Mouse (Mus musculus) midbrain, postnatal 0 days (tissue): ENCODE data around the gene Pwp2. TPM values are rescaled to one million over a fixed set of nuclear protein-coding genes. Genes with fewer than 3 reads are reported as not detected.

Source experiments
- ATAC-seq: fragments of 200-750 bp; cut with Nextera tagmentation; 2 replicates; pipeline ENCODE4 v1.8.0; 2017; ENCODE audit warnings: moderate number of reproducible peaks, mild to moderate bottlenecking, moderate TSS enrichment, moderate library complexity; ENCODE audit not compliant: low FRiP score
- DNase-seq: peaks from one replicate; pipeline ENCODE4 v3.0.0-alpha.2; 2015; ENCODE audit warnings: low spot score
- H3K27ac ChIP-seq: fragments of 300-500 bp; sonication (generic); 2 replicates; pipeline ENCODE4 v1.5.1; 2014; ENCODE audit warnings: low read depth, mild to moderate bottlenecking, low read length, mixed read lengths
- H3K27me3 ChIP-seq: fragments of 300-500 bp; sonication (generic); 2 replicates; pipeline ENCODE4 v1.6.1; 2014; ENCODE audit warnings: low read length, control low read depth, mixed read lengths; ENCODE audit not compliant: insufficient read depth
- H3K36me3 ChIP-seq: fragments of 300-500 bp; sonication (generic); 2 replicates; pipeline ENCODE4 v1.6.1; 2014; ENCODE audit warnings: low read length, control low read depth, mixed read lengths; ENCODE audit not compliant: insufficient read depth
- H3K4me1 ChIP-seq: fragments of 300-500 bp; sonication (generic); 2 replicates; pipeline ENCODE4 v1.6.1; 2014; ENCODE audit warnings: mild to moderate bottlenecking, control low read depth, antibody characterized with exemption, low read length, mixed read lengths; ENCODE audit not compliant: insufficient read depth
- H3K4me2 ChIP-seq: fragments of 300-500 bp; sonication (generic); 2 replicates; pipeline ENCODE4 v1.6.1; 2014; ENCODE audit warnings: low read depth, mild to moderate bottlenecking, low read length, mixed read lengths; ENCODE audit not compliant: poor library complexity, severe bottlenecking
- H3K4me3 ChIP-seq: fragments of 300-500 bp; sonication (generic); 2 replicates; pipeline ENCODE4 v1.5.1; 2014; ENCODE audit warnings: low read depth, mild to moderate bottlenecking, low read length, moderate library complexity
- H3K9ac ChIP-seq: fragments of 300-500 bp; sonication (generic); replicated peaks from 2 replicates; pipeline ENCODE4 v1.6.1; 2014; ENCODE audit warnings: mild to moderate bottlenecking, low read length, moderate library complexity, mixed read lengths; ENCODE audit not compliant: poor library complexity, severe bottlenecking
- H3K9me3 ChIP-seq: fragments of 300-500 bp; sonication (generic); 2 replicates; pipeline ENCODE4 v1.6.1; 2016; ENCODE audit warnings: low read length, control low read depth
- CTCF ChIP-seq: IDR thresholded peaks from 2 replicates; pipeline ENCODE4 v1.5.1; 2016; ENCODE audit warnings: antibody characterized with exemption, mild to moderate bottlenecking
- WGBS: fragments of 180-500 bp; shearing (Covaris S2); extraction: QIAGEN DNeasy Blood & Tissue Kit; methylation state at CpG from one replicate; pipeline ENCODE4 v1.1.7; 2014; 5-methylcytosine and 5-hydroxymethylcytosine counted together
- polyA plus RNA-seq: library from polyadenylated mRNA; unstranded; fragments of >200 nt; fragmentation: Nextera tagmentation; extraction: Ambion mirVana; gene quantifications from 2 replicates; pipeline ENCODE4 v1.2.1, GENCODE M21; 2015
- total RNA-seq: library from RNA; depleted of rRNA; stranded (reverse); fragments of >200 nt; gene quantifications from 2 replicates; pipeline ENCODE4 v1.2.3, GENCODE M21; 2014

The Pwp2 gene
- total and polyA plus RNA-seq, 2 experiments from 2014 or later, result 13.4 to 24.5 TPM

- ATAC-seq, result no peak
- Histone ChIP-seq H3K27me3 (no peaks in the 10 kb centered on the region), H3K4me2 (no peak overlapping the region), H3K4me1 (no peaks in the 10 kb centered on the region), H3K36me3 (no peaks in the 10 kb centered on the region), H3K27ac (no peak overlapping the region), H3K9me3 (no peaks in the 10 kb centered on the region), H3K9ac (no peak overlapping the region), H3K4me3 (no peak overlapping the region)
- TF ChIP-seq CTCF, result no peak
- 62% methylated on average over 10 of the region's 10 CpGs for WGBS
- no peak for DNase-seq
Observed at GRCm38 (mm10) chr10:78148834-78149766, 35.8 kb downstream of the Pwp2 start.

GRCm38 (mm10) chr10:78147908-78148441 is 37.0 kb downstream of the Pwp2 start:
- TF ChIP-seq CTCF, result no peak
- ATAC-seq, result no peak

GRCm38 (mm10) chr10:78143727-78144505 is 41.0 kb downstream of the Pwp2 start:
- no peak overlapping the region for H3K4me2 ChIP-seq
- no peaks in the 10 kb centered on the region for H3K4me1 ChIP-seq
- H3K9ac ChIP-seq, result no peak overlapping the region
- no peaks in the 10 kb centered on the region for H3K9me3 ChIP-seq
- DNase-seq (no peak), ATAC-seq (no peak)
- no peak for TF ChIP-seq CTCF
- H3K27ac ChIP-seq, result no peak overlapping the region
- H3K36me3 ChIP-seq, result no peaks in the 10 kb centered on the region
- WGBS, result 57% methylated on average over 8 of the region's 8 CpGs
- no peak overlapping the region for H3K4me3 ChIP-seq
- no peaks in the 10 kb centered on the region for H3K27me3 ChIP-seq

More at GRCm38 (mm10) chr10:78147908-78148441, 37.0 kb downstream of the Pwp2 start:
- Histone ChIP-seq H3K9me3 (no peaks in the 10 kb centered on the region), H3K4me2 (no peak overlapping the region), H3K4me3 (no peak overlapping the region), H3K36me3 (no peaks in the 10 kb centered on the region), H3K27ac (no peak overlapping the region), H3K4me1 (no peaks in the 10 kb centered on the region), H3K27me3 (no peaks in the 10 kb centered on the region), H3K9ac (no peak overlapping the region)
- WGBS, result 79% methylated on average over 4 of the region's 4 CpGs
- no peak for DNase-seq

GRCm38 (mm10) chr10:78140843-78141242 is 44.1 kb downstream of the Pwp2 start:
- no peaks in the 10 kb centered on the region for H3K27me3 ChIP-seq
- TF ChIP-seq CTCF, result no peak
- 80% methylated on average over 3 of the region's 3 CpGs for WGBS

GRCm38 (mm10) chr10:78140251-78140600 is 44.7 kb downstream of the Pwp2 start:
- no peaks in the 10 kb centered on the region for H3K27me3 ChIP-seq
- ATAC-seq (no peak), DNase-seq (no peak)
- no peaks in the 10 kb centered on the region for H3K9me3 ChIP-seq
- H3K36me3 ChIP-seq, result no peaks in the 10 kb centered on the region
- no peak overlapping the region for H3K4me2 ChIP-seq
- TF ChIP-seq CTCF, result no peak
- WGBS, result 89% methylated on average over 1 of the region's 1 CpGs
- no peak overlapping the region for H3K27ac ChIP-seq
- no peaks in the 10 kb centered on the region for H3K4me1 ChIP-seq
- H3K9ac ChIP-seq, result no peak overlapping the region
- no peak overlapping the region for H3K4me3 ChIP-seq

More at GRCm38 (mm10) chr10:78140843-78141242, 44.1 kb downstream of the Pwp2 start:
- DNase-seq (no peak), ATAC-seq (no peak)
- Histone ChIP-seq H3K36me3 (no peaks in the 10 kb centered on the region), H3K9me3 (no peaks in the 10 kb centered on the region), H3K4me2 (no peak overlapping the region), H3K9ac (no peak overlapping the region), H3K4me3 (no peak overlapping the region), H3K27ac (no peak overlapping the region), H3K4me1 (no peaks in the 10 kb centered on the region)
